Mouse (Mus musculus) intestine, postnatal 0 days (tissue): Measurements from ENCODE around the gene Slc25a17. TPM values are rescaled to one million over a fixed set of nuclear protein-coding genes. Genes with fewer than 3 reads are reported as not detected.
A peak's percentile ranks its signal among the peaks of the same experiment; 100 is the strongest.

ENCODE experiments used
- ATAC-seq: fragments of 200-750 bp; cut with Nextera tagmentation; 2 replicates; pipeline ENCODE4 v1.8.0; 2017; ENCODE audit warnings: mild to moderate bottlenecking, moderate TSS enrichment, moderate library complexity
- H3K27ac ChIP-seq: fragments of 300-500 bp; sonication (generic); 2 replicates; pipeline ENCODE4 v1.5.1; 2014; ENCODE audit warnings: mild to moderate bottlenecking, low read depth, low read length, moderate library complexity
- H3K27me3 ChIP-seq: fragments of 300-500 bp; sonication (generic); replicated peaks from 2 replicates; pipeline ENCODE4 v1.6.1; 2014; ENCODE audit warnings: low read length, mixed read lengths; ENCODE audit not compliant: control insufficient read depth, insufficient read depth
- H3K36me3 ChIP-seq: fragments of 300-500 bp; sonication (generic); 2 replicates; pipeline ENCODE4 v1.6.1; 2014; ENCODE audit warnings: mild to moderate bottlenecking, moderate library complexity; ENCODE audit not compliant: control insufficient read depth, insufficient read depth
- H3K4me1 ChIP-seq: fragments of 300-500 bp; sonication (generic); replicated peaks from 2 replicates; pipeline ENCODE4 v1.6.1; 2014; ENCODE audit warnings: antibody characterized with exemption, low read length, mixed read lengths; ENCODE audit not compliant: control insufficient read depth, insufficient read depth
- H3K4me2 ChIP-seq: fragments of 300-500 bp; sonication (generic); replicated peaks from 2 replicates; pipeline ENCODE4 v1.6.1; 2014; ENCODE audit warnings: low read depth, mild to moderate bottlenecking, moderate library complexity
- H3K4me3 ChIP-seq: fragments of 300-500 bp; sonication (generic); 2 replicates; pipeline ENCODE4 v1.5.1; 2014; ENCODE audit warnings: low read depth, low read length
- H3K9ac ChIP-seq: fragments of 300-500 bp; sonication (generic); 2 replicates; pipeline ENCODE4 v1.6.1; 2014; ENCODE audit warnings: mild to moderate bottlenecking, low read depth, low read length
- H3K9me3 ChIP-seq: fragments of 300-500 bp; sonication (generic); 2 replicates; pipeline ENCODE4 v1.6.1; 2016; ENCODE audit warnings: mixed run types; ENCODE audit not compliant: control insufficient read depth
- CTCF ChIP-seq: sonication (generic); IDR thresholded peaks from 2 replicates; pipeline ENCODE4 v1.5.1; 2016; ENCODE audit warnings: low read depth, mild to moderate bottlenecking, control low read depth, antibody characterized with exemption, moderate library complexity
- WGBS: fragments of 180-500 bp; shearing (Covaris S2); extraction: QIAGEN DNeasy Blood & Tissue Kit; methylation state at CpG from one replicate; pipeline ENCODE4 v1.1.7; 2014; 5-methylcytosine and 5-hydroxymethylcytosine counted together
- polyA plus RNA-seq: library from polyadenylated mRNA; unstranded; fragments of >200 nt; fragmentation: Nextera tagmentation; extraction: Ambion mirVana; gene quantifications from 2 replicates; pipeline ENCODE4 v1.2.1, GENCODE M21; 2015

Gene Slc25a17
- polyA plus RNA-seq, 1 experiment from 2014 or later = 33.2 TPM

GRCm38 (mm10) chr15:81294897-81295296, 65.7 kb downstream of the Slc25a17 start:
- TF ChIP-seq CTCF = no peak
- H3K4me3 ChIP-seq = no peak overlapping the region
- 90% methylated on average over 10 of the region's 10 CpGs for WGBS

GRCm38 (mm10) chr15:81294386-81294785, 66.2 kb downstream of the Slc25a17 start:
- Histone ChIP-seq H3K4me3 (no peak overlapping the region), H3K27ac (no peak overlapping the region), H3K9me3 (no peaks in the 10 kb centered on the region), H3K27me3 (no peaks in the 10 kb centered on the region), H3K36me3 (no peaks in the 10 kb centered on the region), H3K4me2 (no peak overlapping the region), H3K9ac (no peak overlapping the region), H3K4me1 (no peaks in the 10 kb centered on the region)
- ATAC-seq = no peak
- TF ChIP-seq CTCF = no peak
- 74% methylated on average over 12 of the region's 12 CpGs for WGBS

More at GRCm38 (mm10) chr15:81294897-81295296, 65.7 kb downstream of the Slc25a17 start:
- Histone ChIP-seq H3K9me3 (no peaks in the 10 kb centered on the region), H3K36me3 (no peaks in the 10 kb centered on the region), H3K9ac (no peak overlapping the region), H3K27ac (no peak overlapping the region), H3K27me3 (no peaks in the 10 kb centered on the region), H3K4me2 (no peak overlapping the region), H3K4me1 (no peaks in the 10 kb centered on the region)
- ATAC-seq = no peak

GRCm38 (mm10) chr15:81290747-81291146, 69.9 kb downstream of the Slc25a17 start:
- TF ChIP-seq CTCF = no peak
- WGBS = 81% methylated on average over 9 of the region's 9 CpGs
- H3K4me2 ChIP-seq = no peak overlapping the region

DNA sequence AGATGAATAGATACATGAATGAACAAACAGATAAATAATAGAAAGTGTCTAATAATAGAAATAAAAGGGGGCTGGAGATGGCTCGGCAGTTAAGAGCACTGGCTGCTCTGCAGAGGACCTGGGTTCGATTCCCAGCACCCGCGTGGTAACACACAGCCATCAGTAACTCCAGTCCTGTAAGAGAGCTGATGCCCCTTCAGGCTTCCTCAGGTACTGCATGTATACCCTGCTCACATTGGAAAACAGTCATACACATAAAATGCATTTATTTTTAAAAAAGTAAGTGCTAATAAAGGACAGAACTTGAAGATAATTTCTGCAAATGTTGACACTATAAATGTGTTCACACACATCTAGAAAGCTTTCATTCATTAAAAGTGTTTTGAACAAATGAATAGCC, 70.4 kb downstream of the Slc25a17 start:
- WGBS = 94% methylated on average over 4 of the region's 4 CpGs
- Histone ChIP-seq H3K27me3 (no peaks in the 10 kb centered on the region), H3K4me1 (no peaks in the 10 kb centered on the region), H3K27ac (no peak overlapping the region), H3K36me3 (no peaks in the 10 kb centered on the region), H3K4me2 (no peak overlapping the region), H3K4me3 (no peak overlapping the region), H3K9me3 (no peaks in the 10 kb centered on the region), H3K9ac (no peak overlapping the region)
- TF ChIP-seq CTCF = peak; percentile 47
- ATAC-seq = no peak

More at GRCm38 (mm10) chr15:81290747-81291146, 69.9 kb downstream of the Slc25a17 start:
- ATAC-seq = no peak
- Histone ChIP-seq H3K36me3 (no peaks in the 10 kb centered on the region), H3K27ac (no peak overlapping the region), H3K27me3 (no peaks in the 10 kb centered on the region), H3K9me3 (no peaks in the 10 kb centered on the region), H3K9ac (no peak overlapping the region), H3K4me1 (no peaks in the 10 kb centered on the region), H3K4me3 (no peak overlapping the region)

DNA sequence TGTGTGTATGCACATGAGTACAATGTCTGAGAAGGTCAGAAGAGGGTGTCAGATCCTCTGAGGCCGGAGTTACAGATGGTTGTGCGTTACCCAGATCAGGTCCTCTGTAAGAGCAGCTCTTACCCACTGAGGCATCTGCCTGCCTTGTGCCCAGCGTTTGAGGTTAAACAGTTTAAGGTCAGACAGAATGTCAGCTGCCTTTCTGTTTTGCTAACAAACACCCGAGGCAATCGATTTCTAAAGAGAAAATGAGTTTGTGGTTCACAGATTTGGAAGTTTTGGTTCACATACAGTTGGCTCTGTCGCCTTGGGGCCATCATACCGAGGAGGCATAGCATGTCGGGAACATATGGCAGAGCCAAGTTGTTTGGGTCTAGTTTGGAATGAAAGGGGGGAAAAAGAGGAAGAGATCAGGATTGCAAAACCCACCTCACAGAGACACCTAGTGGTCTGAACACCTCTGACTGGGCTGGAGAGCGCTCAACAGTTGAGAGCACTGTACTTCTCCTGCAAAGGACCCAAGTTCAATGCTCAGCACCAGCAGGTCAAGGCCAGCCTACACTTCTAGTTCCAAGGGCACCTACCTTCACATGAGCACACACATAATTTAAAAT, 76.4 kb downstream of the Slc25a17 start:
- no peak overlapping the region for H3K9ac ChIP-seq
- ATAC-seq = no peak
- WGBS = 79% methylated on average over 9 of the region's 9 CpGs
- H3K27ac ChIP-seq = no peak overlapping the region
- H3K27me3 ChIP-seq = no peaks in the 10 kb centered on the region
- peak; percentile 49 for TF ChIP-seq CTCF
- no peaks in the 10 kb centered on the region for H3K9me3 ChIP-seq
- H3K4me2 ChIP-seq = no peak overlapping the region
- H3K4me1 ChIP-seq = no peaks in the 10 kb centered on the region
- no peak overlapping the region for H3K4me3 ChIP-seq
- no peaks in the 10 kb centered on the region for H3K36me3 ChIP-seq

GRCm38 (mm10) chr15:81278699-81279098, 81.9 kb downstream of the Slc25a17 start:
- WGBS = 86% methylated on average over 6 of the region's 6 CpGs
- no peak for ATAC-seq

DNA sequence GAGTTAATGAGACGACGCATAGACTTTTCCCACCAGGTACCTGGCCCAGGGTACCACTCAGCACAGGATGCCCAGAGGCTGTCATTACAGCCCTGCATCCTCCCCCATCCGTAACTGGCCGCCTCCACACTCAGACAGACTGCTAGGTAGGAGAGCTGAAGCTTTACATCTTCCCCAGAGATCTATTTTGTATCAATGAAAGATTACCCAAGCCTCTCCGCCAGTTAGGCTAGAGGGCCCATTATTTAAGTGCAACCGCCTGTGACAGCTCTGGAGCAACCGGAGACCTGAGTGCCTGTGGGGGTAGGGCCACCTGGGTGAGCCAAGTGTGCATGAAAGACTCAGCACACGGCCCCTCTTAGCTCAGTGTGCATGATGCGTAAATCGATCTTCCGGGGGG, 82.7 kb downstream of the Slc25a17 start:
- no peaks in the 10 kb centered on the region for H3K4me1 ChIP-seq
- no peaks in the 10 kb centered on the region for H3K36me3 ChIP-seq
- no peak overlapping the region for H3K27ac ChIP-seq
- H3K9me3 ChIP-seq = no peaks in the 10 kb centered on the region
- no peak overlapping the region for H3K4me3 ChIP-seq
- 56% methylated on average over 11 of the region's 11 CpGs for WGBS
- no peak overlapping the region for H3K4me2 ChIP-seq
- no peak for ATAC-seq
- no peak for TF ChIP-seq CTCF
- H3K27me3 ChIP-seq = no peaks in the 10 kb centered on the region
- no peak overlapping the region for H3K9ac ChIP-seq

More at GRCm38 (mm10) chr15:81278699-81279098, 81.9 kb downstream of the Slc25a17 start:
- no peak overlapping the region for H3K9ac ChIP-seq
- no peaks in the 10 kb centered on the region for H3K27me3 ChIP-seq
- no peaks in the 10 kb centered on the region for H3K9me3 ChIP-seq
- no peaks in the 10 kb centered on the region for H3K36me3 ChIP-seq
- TF ChIP-seq CTCF = no peak
- H3K4me1 ChIP-seq = no peaks in the 10 kb centered on the region
- H3K4me3 ChIP-seq = no peak overlapping the region
- no peak overlapping the region for H3K27ac ChIP-seq
- no peak overlapping the region for H3K4me2 ChIP-seq
